Mouse (Mus musculus): ENCODE results near the gene Cabp2.

DNA sequence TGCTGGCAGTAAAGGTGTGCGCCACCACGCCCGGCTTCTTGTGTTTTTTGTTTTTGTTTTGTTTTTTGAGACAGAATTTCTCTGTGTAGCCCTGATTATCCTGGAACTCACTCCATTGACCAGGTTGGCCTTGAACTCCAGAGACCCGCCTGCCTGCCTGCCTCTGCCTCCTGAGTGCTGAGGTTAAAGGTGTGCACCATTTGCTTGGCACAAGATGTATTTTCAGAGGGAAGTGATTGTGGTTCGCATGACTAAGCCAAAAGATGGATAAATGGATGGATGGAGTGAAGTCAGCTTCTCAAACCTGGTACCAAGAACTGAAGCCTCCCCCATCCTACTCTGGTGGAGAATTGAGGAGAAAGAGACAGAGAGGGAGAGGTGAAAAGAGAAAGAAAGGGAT is 26.8 kb upstream of the Cabp2 start:
- TF ChIP-seq CTCF (IDR thresholded peaks at IDR 0.05; ENCODE audit: control insufficient read depth, insufficient read depth, insufficient read length): no peak
- TF ChIP-seq USF1 (IDR thresholded peaks at IDR 0.05; ENCODE audit: low read depth): no peak
- TF ChIP-seq MYOD1 (IDR thresholded peaks at IDR 0.05; ENCODE audit: control insufficient read depth, insufficient read length, low read depth): no peak

Measured in C2C12 (cell line).